Mouse (Mus musculus): ENCODE measurements around the gene Adgrl2. TPM values are rescaled to one million over a fixed set of nuclear protein-coding genes. Genes with fewer than 3 reads are reported as not detected.

The Adgrl2 gene
- polyA plus RNA-seq, 1 experiment: 92.7 TPM

DNA sequence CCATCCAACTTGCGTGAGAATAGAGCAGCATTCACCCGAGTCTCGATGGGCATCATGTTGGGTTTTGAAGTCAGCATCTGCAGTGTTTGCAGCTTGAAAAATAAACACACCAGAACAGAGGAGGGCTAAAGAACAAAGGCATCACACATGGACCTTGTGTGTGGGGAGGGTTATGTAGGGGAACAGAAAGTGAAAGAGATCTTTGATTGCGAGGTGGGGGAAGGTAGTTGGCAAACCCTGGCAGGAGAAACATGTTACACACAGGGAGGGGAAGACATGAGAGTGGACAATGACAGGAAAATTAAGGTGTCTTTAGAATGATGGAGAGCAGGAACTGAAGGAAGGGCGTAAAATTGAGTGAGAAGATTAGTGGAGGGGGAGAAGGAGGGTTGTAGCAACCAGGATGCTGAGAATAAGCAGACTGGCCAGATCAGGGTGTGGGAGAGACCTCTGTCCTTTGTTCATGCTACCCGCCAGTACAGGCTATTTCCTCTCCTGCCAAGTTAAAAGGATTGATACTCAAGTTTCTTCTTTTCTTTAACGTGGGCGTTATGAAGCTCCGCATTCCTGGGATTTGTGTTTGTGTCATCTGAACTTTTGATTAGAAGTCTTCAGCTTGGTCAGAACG is 197.0 kb downstream of the Adgrl2 start:
- Histone ChIP-seq H3K4me1 (ENCODE audit: control insufficient read depth, insufficient read depth, low read length) (no peaks in the 10 kb centered on the region), H3K4me3 (replicated peaks; ENCODE audit: extremely low read depth, low read depth, low read length) (no peak overlapping the region)
- 36% methylated on average over 10 of the region's 10 CpGs for WGBS
- TF ChIP-seq CTCF (IDR thresholded peaks at IDR 0.05; ENCODE audit: insufficient read depth, low read length) (no peak), POLR2A (IDR thresholded peaks at IDR 0.05; ENCODE audit: borderline replicate concordance, extremely low read depth, low read depth, low read length) (no peak)
- no peak for DNase-seq

DNA sequence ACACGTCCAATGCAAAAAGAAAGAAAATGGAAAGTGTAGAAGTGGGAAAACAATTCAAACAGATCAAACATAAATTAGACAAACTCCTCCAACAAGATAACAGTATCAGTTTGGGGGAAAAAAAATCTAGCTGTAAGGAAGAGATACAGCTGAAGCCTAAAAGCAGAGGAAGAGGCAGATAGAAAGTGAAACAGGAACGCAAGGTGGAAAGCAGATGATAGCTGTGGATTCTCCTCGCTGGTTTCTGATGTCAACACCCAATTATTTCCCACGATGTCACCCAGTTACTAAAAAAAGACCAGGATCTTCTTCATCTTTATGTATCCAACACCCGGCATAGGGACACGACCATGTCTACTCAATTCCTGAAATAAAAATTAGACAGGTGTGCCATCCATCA is 220.0 kb downstream of the Adgrl2 start:
- no peak overlapping the region for H3K4me3 ChIP-seq (replicated peaks; ENCODE audit: extremely low read depth, low read depth, low read length)
- DNase-seq: no peak
- WGBS: 72% methylated on average over 6 of the region's 6 CpGs
- TF ChIP-seq POLR2A (IDR thresholded peaks at IDR 0.05; ENCODE audit: borderline replicate concordance, extremely low read depth, low read depth, low read length) (no peak), CTCF (IDR thresholded peaks at IDR 0.05; ENCODE audit: insufficient read depth, low read length) (no peak)
- no peaks in the 10 kb centered on the region for H3K4me1 ChIP-seq (ENCODE audit: control insufficient read depth, insufficient read depth, low read length)

Measured in lung, adult 2 months (tissue).